Mouse (Mus musculus) heart, postnatal 25 days (tissue): ENCODE measurements around the gene Atxn1. TPM values are rescaled to one million over a fixed set of nuclear protein-coding genes. Genes with fewer than 3 reads are reported as not detected.

Experiments
- DNase-seq: peaks from one replicate; pipeline ENCODE4 v3.0.0; 2022; ENCODE audit warnings: low spot score
- intact Hi-C: fragments of 180-260 bp; cut with DNase I; formaldehyde crosslinking; loops from one replicate; pipeline ENCODE4 v1.15.1; 2025
- total RNA-seq, 2 experiments: library from RNA; stranded (reverse); gene quantifications; 2 replicates each; pipeline ENCODE4 v1.2.3; 2021

The Atxn1 gene
- total RNA-seq, 2 experiments from 2014 or later, result 35.1 to 36.0 TPM

DNA sequence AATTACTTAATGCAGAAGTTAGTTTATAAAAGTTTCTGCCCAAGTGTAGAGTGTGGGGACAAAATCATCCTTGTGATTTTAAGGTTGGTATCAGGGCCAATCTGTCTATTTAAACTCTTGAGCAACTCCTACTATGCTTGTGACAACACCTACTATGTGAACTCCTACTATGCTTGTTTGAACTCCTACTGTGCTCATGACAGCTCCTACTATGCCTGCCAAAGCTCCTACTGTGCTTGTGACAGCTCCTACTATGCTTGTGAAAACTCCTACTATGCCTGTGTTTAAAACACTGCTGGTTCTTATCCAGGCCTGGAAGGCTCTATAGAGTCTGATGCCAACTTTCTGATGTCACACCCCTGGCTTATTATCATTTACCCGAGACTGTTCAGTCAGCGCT lies 292.2 kb downstream of the Atxn1 start:
- intact Hi-C loops, result no loop called here
- no peak for DNase-seq

DNA sequence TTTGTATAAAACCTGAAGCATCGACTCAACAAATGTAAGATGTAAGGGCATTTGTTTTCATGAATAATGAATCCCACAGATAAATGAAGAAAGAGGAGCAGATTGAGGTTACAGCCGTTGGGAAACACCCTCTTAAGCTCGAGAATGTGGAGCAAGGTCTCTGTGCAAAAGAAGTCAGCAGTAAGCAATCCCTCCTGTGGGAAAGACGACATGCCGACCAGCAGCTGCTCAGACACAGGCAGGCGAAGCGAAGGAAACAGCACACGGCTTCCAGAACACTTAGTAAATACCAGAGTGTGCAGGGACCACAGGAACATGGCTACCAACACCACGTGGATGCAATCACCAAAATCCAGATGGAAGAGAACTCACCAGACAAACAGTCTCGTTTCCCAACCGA lies 294.8 kb downstream of the Atxn1 start:
- intact Hi-C loops, result no loop called here
- no peak for DNase-seq

DNA sequence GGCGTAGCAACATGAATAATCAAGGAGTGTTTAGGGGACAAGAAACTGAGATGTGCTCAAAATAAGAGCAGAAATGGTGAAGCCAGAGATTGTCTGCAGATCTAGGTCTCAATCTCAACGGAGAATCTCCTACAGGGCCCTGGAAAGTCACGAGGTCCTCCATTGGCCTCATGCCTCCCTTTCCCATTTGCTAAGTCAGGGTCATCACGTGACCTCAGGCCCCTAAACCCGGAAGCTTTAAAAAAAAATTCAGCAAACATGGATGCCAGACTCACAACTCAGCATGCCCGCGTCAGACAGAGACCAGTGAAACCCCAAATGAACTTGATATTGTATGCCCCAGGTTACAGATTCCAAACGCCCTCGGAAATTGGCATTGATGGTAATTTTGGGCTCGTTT lies 302.0 kb downstream of the Atxn1 start:
- DNase-seq, result no peak
- intact Hi-C loops, result no loop called here

DNA sequence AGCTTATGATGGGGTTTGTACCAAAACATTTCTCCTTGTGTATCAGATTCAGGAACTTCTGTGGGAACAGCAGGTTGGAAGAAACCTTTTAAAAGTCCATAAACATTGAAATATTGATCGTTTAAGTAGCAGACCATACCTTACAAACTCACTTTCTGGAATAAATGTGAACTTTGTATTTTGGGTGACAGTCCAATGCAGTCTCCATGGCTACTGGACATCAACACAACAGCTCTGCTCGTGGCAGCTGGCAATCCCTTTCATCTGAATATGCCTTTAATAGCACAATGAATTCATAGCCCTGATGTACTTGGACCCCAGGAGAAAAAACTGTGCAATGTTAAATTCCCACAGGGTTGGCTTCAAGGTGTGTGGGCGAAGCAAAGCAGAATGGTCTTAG lies 302.6 kb downstream of the Atxn1 start:
- DNase-seq, result no peak
- intact Hi-C loops, result no loop called here

DNA sequence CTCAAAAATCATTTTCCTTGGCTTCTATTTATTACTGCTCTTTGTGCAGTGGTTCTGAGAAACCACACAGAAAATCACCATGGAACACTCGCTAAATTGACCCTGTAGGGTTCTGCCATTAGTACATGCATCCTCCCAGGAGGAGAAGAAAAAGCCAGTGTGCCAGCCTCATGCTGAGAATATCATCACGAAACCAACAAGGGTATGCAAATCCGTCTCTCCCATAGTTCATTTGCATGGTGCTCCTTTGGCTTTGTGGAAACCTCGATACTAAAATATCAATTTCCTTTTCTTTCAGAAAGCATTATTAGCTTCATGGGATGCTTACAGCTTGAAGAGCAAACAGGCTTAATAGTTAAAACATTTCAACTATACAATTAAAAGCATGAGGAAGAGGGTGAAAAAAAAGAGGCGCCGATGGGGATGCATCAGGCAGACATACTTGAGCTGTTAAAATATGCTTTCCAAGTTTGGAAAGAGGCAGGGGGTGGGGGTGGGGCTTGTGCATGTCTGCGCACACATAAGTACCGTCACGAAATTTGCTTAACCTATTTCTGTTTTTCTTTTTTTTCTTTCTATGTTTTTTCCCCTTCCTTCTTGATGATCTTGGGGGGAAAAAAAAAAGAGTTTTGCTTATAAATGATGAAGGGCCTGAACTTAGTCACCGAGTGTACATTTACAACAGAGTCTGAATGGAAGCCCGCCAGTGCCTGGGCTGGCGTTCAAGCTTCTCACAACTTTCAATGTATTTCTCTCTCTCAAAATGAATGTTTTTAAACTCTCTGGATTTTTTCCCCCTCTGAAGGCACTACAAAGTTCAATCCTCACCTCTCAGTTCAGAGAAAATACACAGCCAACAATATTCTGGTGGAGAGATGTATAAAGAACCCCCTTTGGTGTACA lies 303.3 kb downstream of the Atxn1 start:
- no peak for DNase-seq
- intact Hi-C loops, result no loop called here

DNA sequence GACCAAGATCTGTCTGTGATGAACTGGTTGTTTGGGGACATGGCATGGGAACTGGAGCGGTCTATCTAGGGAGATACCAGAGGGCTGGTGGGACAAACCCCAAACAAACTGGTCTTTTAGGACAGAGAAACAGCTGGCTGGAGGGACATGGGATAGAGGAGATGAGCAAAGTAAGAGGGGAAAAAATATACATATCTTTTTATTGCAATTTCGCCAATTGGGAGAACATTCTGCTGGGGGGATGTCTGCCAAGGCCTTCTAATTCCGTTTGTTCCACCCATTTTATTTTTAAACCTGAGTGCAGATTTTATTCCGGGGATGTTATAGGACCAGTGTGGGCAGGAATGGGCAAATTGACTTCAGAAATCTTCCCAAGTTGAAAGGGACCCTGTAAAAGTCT lies 305.0 kb downstream of the Atxn1 start:
- intact Hi-C loops, result no loop called here
- no peak for DNase-seq

DNA sequence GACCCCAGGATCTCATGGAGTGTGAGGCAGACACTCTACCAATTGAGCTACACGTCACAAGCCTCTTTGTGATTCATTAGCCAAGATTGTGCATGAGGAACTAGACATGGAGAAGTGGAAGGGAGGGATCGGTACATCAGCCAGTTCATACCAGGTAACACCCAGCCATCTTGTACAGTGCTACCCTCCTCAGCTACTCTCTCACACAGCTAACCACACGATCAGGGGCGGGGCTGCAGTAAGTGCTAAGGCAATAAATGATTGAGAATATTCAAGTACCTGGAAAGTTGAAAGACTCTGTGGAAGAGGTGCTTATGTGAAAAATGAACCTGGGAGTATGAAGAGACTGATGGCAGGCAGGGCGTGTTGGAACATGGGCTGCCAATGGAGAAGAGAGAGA lies 306.5 kb downstream of the Atxn1 start:
- intact Hi-C loops, result no loop called here
- DNase-seq, result no peak

DNA sequence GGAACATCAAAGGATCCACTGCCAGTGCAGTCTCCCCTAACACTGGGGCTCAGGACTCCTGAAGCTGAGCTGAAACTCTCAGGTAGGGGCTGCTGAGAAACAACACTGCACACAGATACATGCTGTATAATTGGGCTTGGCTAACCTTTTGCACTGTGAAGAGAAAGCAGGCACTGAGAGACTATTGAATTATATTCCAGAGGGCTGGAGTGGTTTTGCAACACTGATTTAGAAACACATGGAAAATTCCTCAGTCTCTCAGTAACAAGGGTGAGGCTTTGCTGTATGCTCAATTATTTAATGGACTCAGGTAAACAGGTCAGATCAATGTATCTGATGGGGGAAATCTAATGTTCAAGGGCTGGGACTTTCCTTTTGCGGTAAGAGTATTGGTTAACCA lies 307.6 kb downstream of the Atxn1 start:
- intact Hi-C loops, result no loop called here
- DNase-seq, result no peak

DNA sequence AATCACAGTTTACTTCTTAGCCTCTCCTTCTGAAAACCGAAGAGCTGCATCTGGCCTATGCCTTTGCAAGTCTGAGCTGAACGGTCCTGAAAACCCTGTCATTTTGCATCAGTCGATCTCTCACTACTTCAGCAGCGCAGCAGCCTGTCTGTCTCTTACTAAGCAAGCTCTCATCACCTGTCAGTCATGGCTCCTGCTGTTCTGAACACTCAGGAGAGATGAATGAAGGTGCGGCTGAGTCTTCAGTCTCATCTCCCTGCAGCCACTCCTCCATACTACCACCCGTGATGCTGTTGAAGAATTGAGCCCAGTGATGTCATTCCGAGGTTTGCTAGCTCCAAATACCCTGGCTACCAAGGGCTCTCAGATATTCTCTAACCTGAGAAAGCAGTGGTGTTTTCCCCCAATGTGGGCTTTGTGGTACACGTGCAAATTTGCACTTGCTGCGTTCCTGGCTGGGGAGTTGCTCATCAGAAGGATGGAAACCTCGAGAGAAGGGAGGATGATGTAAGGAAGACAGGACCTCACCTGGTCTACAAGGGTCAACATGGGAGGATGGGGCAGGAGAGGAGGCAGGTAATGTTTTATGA lies 313.1 kb downstream of the Atxn1 start:
- no peak for DNase-seq
- intact Hi-C loops, result no loop called here

DNA sequence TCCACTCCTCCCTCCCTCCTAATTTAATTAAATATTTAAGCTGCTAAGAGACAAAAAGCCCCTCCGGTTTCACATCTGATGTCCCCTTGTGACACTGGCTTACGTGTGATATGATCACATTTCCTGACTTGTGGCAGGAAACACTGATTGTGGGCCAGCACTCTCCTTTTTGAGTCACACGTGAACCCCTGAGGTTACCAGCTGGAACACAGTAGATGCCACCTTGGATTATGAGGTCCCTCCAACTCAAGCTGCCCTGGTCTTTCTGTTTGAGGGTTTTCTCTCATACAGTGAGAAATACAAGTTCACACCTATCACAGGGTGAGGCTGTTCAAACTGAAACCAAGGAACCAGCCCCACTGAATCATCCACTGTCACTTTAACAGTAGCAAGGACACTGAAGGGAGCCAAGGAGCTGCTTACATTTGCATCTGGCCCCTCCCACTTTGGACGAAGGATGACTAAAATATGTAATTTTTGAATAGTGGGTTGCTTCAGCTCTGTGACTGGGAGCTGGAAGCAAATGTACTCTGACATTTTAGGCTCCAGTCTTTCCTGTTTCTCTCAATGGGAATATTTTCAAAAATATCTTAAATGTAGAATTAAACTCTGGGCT lies 315.5 kb downstream of the Atxn1 start:
- intact Hi-C loops, result no loop called here

DNA sequence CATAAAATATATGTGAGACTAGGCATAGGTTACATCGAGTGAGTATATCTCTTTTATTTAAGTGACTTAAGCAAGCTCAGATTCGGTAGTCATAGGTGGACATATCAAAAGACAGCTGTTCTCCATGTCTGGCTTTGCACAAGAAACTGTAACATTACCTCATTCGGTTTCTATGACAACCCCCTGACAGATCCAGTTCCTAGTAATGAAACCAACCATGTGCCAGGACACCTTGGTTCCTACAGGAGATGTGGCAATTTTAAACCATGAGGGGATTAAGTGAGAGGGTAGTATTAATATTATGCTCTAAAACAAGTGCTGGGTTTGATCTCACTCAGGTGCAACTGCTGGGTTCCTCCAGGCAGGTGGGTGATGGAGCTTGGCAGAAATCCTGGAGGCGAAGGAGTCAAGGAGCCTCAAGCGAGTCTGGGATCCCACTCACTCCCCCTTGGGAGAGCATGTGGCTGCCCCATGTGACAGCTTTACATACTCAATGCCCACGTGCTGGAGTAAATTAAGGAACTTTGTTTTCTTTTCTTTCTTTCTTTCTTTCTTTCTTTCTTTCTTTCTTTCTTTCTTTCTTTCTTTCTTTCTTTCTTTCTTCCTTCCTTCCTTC lies 320.9 kb downstream of the Atxn1 start:
- DNase-seq, result no peak
- intact Hi-C loops, result no loop called here

More for the DNA sequence above, 315.5 kb downstream of the Atxn1 start:
- DNase-seq, result no peak

DNA sequence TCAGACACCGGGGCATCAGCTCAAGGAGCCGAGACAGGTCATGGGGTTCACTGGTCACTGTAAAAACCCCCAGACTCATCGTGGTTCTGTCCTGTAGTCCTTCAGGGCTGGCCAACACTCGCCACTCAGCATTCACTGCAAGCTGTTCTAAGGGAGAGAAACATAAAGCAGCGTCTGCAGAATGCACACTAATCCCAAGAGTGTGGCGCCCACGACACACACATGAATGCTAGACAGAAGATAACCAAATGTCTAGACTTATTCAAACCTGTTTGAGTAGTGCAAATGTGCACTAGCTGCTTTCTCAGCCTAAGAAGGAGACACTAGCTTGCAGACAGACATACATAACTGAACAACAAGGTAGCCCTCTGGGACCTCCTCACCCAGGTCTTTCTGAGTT lies 321.9 kb downstream of the Atxn1 start:
- intact Hi-C loops, result no loop called here
- DNase-seq, result no peak

DNA sequence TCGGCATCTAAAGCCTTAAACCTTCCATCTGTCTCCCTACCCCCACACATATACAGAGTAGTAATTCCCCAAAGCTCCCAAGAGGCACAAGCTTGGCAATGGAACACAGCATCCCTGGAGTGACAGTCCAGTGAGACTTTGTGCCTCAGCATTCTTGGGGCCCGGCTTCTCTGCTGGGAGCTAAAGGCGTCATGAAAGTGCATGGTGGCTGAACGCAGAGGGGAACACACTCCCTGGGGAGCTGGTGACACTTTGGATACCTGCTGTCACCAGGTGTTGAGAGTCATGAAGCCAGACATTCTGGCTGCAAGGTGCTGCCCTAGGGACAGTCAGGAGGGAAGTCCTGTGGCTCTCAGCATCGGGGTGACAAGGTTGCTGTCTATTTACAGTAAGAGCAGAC lies 324.4 kb downstream of the Atxn1 start:
- no peak for DNase-seq
- intact Hi-C loops, result no loop called here

DNA sequence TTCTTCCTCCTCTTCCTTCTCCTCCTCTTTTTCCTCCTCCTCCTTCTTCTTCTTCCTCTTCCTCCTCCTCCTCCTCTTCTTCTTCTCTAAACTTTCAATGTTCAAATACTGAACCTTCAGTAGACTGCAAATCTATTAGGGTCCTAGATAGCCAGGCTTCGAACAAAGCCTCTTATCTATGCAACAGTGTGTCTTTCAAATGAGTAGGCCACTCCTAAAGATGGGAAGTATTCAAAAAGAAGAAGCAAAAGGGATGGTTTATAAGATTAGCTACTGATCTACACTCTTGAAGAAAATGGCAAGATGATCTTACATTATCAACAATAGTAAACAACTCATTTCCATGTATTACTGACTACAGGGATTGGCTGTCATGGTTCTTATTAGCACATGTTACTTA lies 326.5 kb downstream of the Atxn1 start:
- intact Hi-C loops, result loop anchor here (10.0 kb wide), 1 partner anchor 527 kb away; no protein-coding TSS in a partner anchor
- DNase-seq, result no peak

DNA sequence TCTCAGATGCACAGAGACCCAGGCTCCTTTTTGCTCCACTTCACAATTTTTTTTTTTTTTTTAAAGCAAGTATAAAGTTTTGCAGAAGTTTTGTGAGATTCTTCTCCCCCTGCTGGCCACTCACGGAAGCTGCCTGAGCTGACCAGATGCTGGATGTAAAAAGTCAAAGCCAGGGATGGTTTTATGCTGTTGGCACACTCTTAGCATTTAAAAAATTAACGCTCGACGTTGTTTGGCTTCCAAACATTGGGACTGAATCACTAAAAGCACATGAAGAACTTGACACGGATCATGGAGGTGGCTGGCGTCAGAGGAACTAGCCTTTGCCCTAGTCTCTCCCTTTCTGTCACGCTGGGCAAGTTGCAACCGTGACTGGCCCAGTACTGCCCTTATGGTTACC lies 327.5 kb downstream of the Atxn1 start:
- no peak for DNase-seq
- intact Hi-C loops, result loop anchor here (10.0 kb wide), 1 partner anchor 527 kb away; no protein-coding TSS in a partner anchor

DNA sequence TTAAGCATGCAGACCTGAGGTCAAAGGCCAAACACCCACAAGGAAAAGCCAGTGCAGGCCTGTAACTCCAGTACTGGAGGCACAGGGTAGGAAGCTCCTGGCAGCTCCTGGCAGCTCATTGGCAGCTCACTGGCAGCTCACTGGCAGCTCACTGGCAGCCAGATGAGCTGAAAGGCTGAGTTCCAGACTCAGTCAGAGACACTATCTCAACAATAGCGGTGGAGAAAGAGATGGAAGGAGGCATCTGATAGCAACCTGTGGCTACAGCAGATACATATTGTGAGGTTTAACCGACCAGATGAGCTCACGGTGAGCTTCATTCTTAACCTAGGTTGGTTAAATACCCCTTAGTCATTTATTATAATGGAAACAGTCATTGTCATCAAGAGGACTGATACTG lies 328.4 kb downstream of the Atxn1 start:
- intact Hi-C loops, result loop anchor here (10.0 kb wide), 1 partner anchor 528 kb away; no protein-coding TSS in a partner anchor
- no peak for DNase-seq

DNA sequence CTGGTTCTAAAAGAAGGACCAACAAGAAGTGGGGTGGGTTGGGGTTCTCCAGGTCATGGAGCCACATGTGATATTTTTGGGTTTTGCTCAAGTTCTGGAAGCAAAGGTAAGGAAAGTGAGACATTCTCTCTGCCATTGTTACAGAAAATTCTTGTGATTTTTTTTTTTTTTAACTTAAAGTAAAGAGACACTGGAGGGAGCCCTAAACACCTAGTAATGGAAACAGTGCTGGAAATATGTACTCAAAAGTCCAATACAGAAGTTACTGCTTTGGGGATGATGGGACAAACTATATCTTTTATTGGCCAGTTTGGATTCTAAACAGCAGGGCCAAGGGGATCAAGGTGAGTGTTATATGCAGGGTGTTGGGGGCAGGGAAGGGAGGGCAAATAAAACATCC lies 330.9 kb downstream of the Atxn1 start:
- no peak for DNase-seq
- intact Hi-C loops, result loop anchor here (1.0 to 10.0 kb wide), 6 partner anchors 19 to 531 kb away; partner anchors contain the start of gene Atxn1

DNA sequence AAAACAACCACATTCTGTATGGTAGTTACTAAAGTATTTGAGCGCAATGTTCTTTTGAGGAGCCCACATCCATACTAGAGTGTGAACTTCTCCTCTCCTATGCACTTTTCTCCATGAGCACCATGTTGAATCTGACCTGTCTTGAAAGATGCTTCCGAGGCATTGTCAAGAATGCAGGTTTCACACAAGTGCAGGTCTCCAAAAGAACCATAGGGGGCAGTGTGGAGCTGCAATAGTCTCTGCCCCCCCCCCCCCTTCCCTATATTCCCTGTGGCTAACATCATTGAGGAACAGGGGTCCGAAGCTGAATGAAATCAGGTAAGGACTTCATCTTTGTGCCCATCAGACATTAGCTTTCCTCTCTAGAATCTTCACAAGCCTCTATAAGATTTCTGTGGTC lies 332.7 kb downstream of the Atxn1 start:
- intact Hi-C loops, result loop anchor here (2.0 to 10.0 kb wide), 3 partner anchors 17 to 533 kb away; partner anchors contain the start of gene Atxn1
- DNase-seq, result no peak

DNA sequence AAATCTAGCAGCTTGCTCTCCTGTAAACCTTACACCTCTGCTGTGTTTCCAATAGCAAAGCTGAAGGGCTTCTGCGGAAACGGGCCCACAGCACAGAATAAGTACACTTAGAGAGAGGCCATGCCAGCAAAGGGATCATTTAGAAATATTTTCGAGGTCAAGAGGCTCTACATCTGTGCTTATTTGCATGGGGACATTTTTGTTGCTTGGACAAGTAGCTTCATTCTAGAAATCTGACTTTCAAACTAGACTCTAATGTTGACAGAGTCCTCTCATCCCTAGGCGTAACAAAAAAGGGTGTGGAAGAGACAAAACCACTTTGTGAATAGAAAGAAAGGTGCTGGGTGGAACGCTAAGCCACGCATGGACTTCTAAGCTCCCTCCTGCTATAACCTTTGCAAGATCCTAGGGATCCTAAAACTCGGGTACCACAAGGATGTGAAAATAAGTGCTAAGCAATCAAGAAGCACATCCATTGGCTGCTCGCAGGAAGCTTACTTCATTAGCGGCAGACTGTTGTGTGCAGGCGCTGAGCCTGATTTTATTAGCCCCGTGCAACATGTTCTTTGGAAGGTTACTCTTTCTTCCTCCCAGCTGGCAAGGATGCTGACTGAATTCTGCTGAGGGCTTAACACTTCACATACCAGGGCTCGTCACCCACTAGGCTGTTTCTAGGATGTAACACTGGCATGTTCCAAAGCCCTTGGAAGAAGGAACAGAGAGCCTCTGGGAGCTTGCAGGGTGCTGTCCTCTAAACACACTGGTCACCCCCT lies 334.1 kb downstream of the Atxn1 start:
- intact Hi-C loops, result loop anchor here (5.0 to 10.0 kb wide), 2 partner anchors 337 to 534 kb away; partner anchors contain the start of gene Atxn1
- no peak for DNase-seq

DNA sequence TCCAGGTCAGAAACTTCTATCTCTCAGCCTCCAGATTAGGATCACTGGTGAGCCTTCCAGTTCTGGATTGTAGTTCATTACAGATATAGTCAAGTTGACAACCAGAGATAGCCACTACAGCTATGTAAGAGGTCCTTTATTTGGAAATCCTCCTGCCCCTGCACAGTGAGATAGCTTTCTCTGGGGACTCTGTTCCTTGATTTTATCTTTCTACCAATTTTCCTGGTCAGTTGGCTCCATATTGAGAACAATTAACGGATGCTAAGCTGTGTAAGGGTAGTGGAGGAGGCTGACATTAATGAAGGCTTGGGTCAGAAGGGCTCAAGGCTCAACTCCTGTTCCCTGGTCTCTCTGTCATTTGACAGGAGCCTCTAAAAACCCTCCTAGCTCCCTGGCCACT lies 335.1 kb downstream of the Atxn1 start:
- no peak for DNase-seq
- intact Hi-C loops, result loop anchor here (5.0 to 10.0 kb wide), 2 partner anchors 338 to 535 kb away; partner anchors contain the start of gene Atxn1
